Mouse (Mus musculus): ENCODE measurements around the gene Cyb5r3.
"Not testable (repeated sequence)": the region's sequence is repeated elsewhere in the genome, so short reads cannot be mapped to it uniquely, and the experiment has no call there.

DNA sequence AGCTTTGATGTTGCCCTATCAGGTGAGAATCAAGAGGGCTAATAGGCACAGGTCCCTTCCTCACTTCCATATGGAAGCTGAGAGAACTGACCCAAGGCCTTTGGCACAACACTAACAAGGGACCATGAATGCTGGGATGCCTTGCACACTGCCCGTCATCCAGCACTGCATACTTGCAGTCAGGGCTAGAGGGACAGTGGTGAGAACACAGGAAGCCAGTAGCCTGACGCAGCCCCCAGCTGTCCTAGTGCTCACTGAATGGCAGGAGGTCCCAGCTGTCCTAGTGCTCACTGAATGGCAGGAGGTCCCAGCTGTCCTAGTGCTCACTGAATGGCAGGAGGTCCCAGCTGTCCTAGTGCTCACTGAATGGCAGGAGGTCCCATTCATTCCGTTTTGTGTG is 45.4 kb downstream of the Cyb5r3 start:
- TF ChIP-seq USF1 (IDR thresholded peaks at IDR 0.05; ENCODE audit: low read depth, low read length); ZMIZ1 (IDR thresholded peaks at IDR 0.05; ENCODE audit: low read depth, low read length); MAX (IDR thresholded peaks at IDR 0.05; ENCODE audit: low read length); MAFK (IDR thresholded peaks at IDR 0.05; ENCODE audit: insufficient replicate concordance, low read length); GABPA (IDR thresholded peaks at IDR 0.05; ENCODE audit: insufficient replicate concordance, low read depth, low read length); EP300 (IDR thresholded peaks at IDR 0.05; ENCODE audit: low read length); CTCF (conservative IDR thresholded peaks at IDR 0.05 in 1 of 2, IDR thresholded peaks at IDR 0.05 in 1 of 2; ENCODE audit: low read depth in 2 of 2, low read length in 2 of 2); ZKSCAN1 (IDR thresholded peaks at IDR 0.05; ENCODE audit: borderline replicate concordance, low read depth, low read length); POLR2A (IDR thresholded peaks at IDR 0.05; ENCODE audit: low read depth, low read length); CHD1 (IDR thresholded peaks at IDR 0.05; ENCODE audit: low read depth, low read length); BHLHE40 (IDR thresholded peaks at IDR 0.05; ENCODE audit: low read depth, low read length); MYC (IDR thresholded peaks at IDR 0.05; ENCODE audit: low read depth, low read length); PAX5 (IDR thresholded peaks at IDR 0.05; ENCODE audit: low read length): not testable (repeated sequence)
